ENCODE assay signal across 18 mouse cellular contexts in genomic region chr13:39904264-39904663, GRCm38 (mm10).
DNase-seq lines count a peak whose midpoint lies in the region; ATAC-seq lines count a peak whose summit lies in the region.
"Had no signal": no experiment of that assay in that cellular context is flagged by ENCODE, and none has a peak within 500 bp of the region (broad histone marks: within the 10 kb centered on the region; RNA-seq: fewer than 3 reads in every experiment).

No protein-coding gene starts in this region.

- no peak overlapping the region for H3K9ac ChIP-seq in embryonic facial prominence, embryonic 14.5 days (ENCODE audit: low read depth, low read length)
- no peak overlapping the region for H3K9ac ChIP-seq in forebrain, embryonic 15.5 days (replicated peaks)
- no peak overlapping the region; the same call in 1 of the 2 replicates for H3K9ac ChIP-seq in kidney, embryonic 14.5 days (ENCODE audit: low read depth, low read length)
- H3K9ac ChIP-seq: limb, embryonic 15.5 days had no signal

- no peaks in the 10 kb centered on the region for H3K4me1 ChIP-seq in embryonic facial prominence, embryonic 14.5 days (ENCODE audit: control insufficient read depth, insufficient read depth, low read length)
- H3K4me1 ChIP-seq in embryonic facial prominence, embryonic 10.5 days = peaks cover 7% of the 10 kb centered on the region
- peaks cover 5% of the 10 kb centered on the region; the same call in 1 of the 2 replicates for H3K4me1 ChIP-seq in forebrain, embryonic 15.5 days
- no peaks in the 10 kb centered on the region for H3K4me1 ChIP-seq in kidney, embryonic 14.5 days (ENCODE audit: control insufficient read depth, insufficient read depth, low read length)
- H3K4me1 ChIP-seq: limb, embryonic 15.5 days had no signal

- DNase-seq in embryonic facial prominence, embryonic 14.5 days (ENCODE audit: low spot score) = peak; percentile 13
- no peak for DNase-seq in embryonic facial prominence, embryonic 10.5 days (ENCODE audit: low spot score)
- peak; percentile 15 to 22 for DNase-seq in left cerebral cortex, postnatal 36 days (ENCODE audit: low spot score in 2 of 2)
- no peak for DNase-seq in left cerebral cortex, postnatal 10 days (ENCODE audit: extremely low spot score in 1 of 2, low spot score in 2 of 2)
- DNase-seq in right cerebral cortex, postnatal 25 days = peak; percentile 21
- DNase-seq in urinary bladder, postnatal 14 days (ENCODE audit: low spot score) = no peak
- DNase-seq: adrenal gland, adult 8-10 months; cerebellum, postnatal 14 days; heart, postnatal 14 days; kidney, postnatal 14 days; lung, adult 18-20 months; thymus, postnatal 36 days had no signal

- H3K36me3 ChIP-seq in embryonic facial prominence, embryonic 14.5 days (ENCODE audit: control insufficient read depth, insufficient read depth, low read length) = no peaks in the 10 kb centered on the region
- no peaks in the 10 kb centered on the region for H3K36me3 ChIP-seq in embryonic facial prominence, embryonic 10.5 days (replicated peaks)
- H3K36me3 ChIP-seq in forebrain, embryonic 15.5 days = no peaks in the 10 kb centered on the region
- no peaks in the 10 kb centered on the region for H3K36me3 ChIP-seq in kidney, embryonic 14.5 days (ENCODE audit: control insufficient read depth, insufficient read depth, low read length)
- H3K36me3 ChIP-seq: limb, embryonic 15.5 days had no signal

- 63% methylated on average over 8 of the region's 8 CpGs for WGBS in embryonic facial prominence, embryonic 14.5 days
- 71% methylated on average over 8 of the region's 8 CpGs for WGBS in embryonic facial prominence, embryonic 10.5 days
- WGBS in forebrain, embryonic 15.5 days = 7% methylated on average over 8 of the region's 8 CpGs
- WGBS in kidney, embryonic 14.5 days = 82% methylated on average over 8 of the region's 8 CpGs

- H3K4me3 ChIP-seq in embryonic facial prominence, embryonic 14.5 days (ENCODE audit: low read depth, low read length) = no peak overlapping the region
- no peak overlapping the region for H3K4me3 ChIP-seq in embryonic facial prominence, embryonic 10.5 days
- no peak overlapping the region for H3K4me3 ChIP-seq in forebrain, embryonic 15.5 days
- no peak overlapping the region for H3K4me3 ChIP-seq in kidney, embryonic 14.5 days (ENCODE audit: low read length)
- H3K4me3 ChIP-seq: limb, embryonic 15.5 days; myocyte had no signal

- no peak overlapping the region for H3K4me2 ChIP-seq in embryonic facial prominence, embryonic 14.5 days (ENCODE audit: low read depth, low read length)
- H3K4me2 ChIP-seq in forebrain, embryonic 15.5 days (replicated peaks) = no peak overlapping the region
- H3K4me2 ChIP-seq in kidney, embryonic 14.5 days (replicated peaks; ENCODE audit: low read depth, low read length) = no peak overlapping the region
- H3K4me2 ChIP-seq: limb, embryonic 15.5 days had no signal

- H3K27me3 ChIP-seq in embryonic facial prominence, embryonic 14.5 days (replicated peaks; ENCODE audit: control insufficient read depth, insufficient read depth, low read length) = no peaks in the 10 kb centered on the region
- H3K27me3 ChIP-seq in embryonic facial prominence, embryonic 10.5 days (replicated peaks; ENCODE audit: low read depth, poor library complexity, severe bottlenecking) = no peaks in the 10 kb centered on the region
- H3K27me3 ChIP-seq in forebrain, embryonic 15.5 days = no peaks in the 10 kb centered on the region
- H3K27me3 ChIP-seq in kidney, embryonic 14.5 days (ENCODE audit: control insufficient read depth, insufficient read depth, low read length) = no peaks in the 10 kb centered on the region
- H3K27me3 ChIP-seq: limb, embryonic 15.5 days had no signal

- intact Hi-C loops in left cerebral cortex, postnatal 36 days (cut with DNase I) = no loop called here
- intact Hi-C loops in left cerebral cortex, postnatal 10 days (cut with DNase I) = no loop called here

- no peak overlapping the region for H3K27ac ChIP-seq in embryonic facial prominence, embryonic 14.5 days (replicated peaks; ENCODE audit: low read depth, low read length)
- H3K27ac ChIP-seq in embryonic facial prominence, embryonic 10.5 days (replicated peaks) = no peak overlapping the region
- H3K27ac ChIP-seq in forebrain, embryonic 15.5 days (replicated peaks) = no peak overlapping the region
- no peak overlapping the region for H3K27ac ChIP-seq in kidney, embryonic 14.5 days (ENCODE audit: low read depth, low read length)
- H3K27ac ChIP-seq: limb, embryonic 15.5 days; macrophage had no signal

- H3K9me3 ChIP-seq in embryonic facial prominence, embryonic 14.5 days (ENCODE audit: control insufficient read depth, low read length) = no peaks in the 10 kb centered on the region
- no peaks in the 10 kb centered on the region for H3K9me3 ChIP-seq in embryonic facial prominence, embryonic 10.5 days
- no peaks in the 10 kb centered on the region for H3K9me3 ChIP-seq in forebrain, embryonic 15.5 days
- no peaks in the 10 kb centered on the region for H3K9me3 ChIP-seq in kidney, embryonic 14.5 days (ENCODE audit: control insufficient read depth, low read length)
- H3K9me3 ChIP-seq: limb, embryonic 15.5 days had no signal

- ATAC-seq in embryonic facial prominence, embryonic 14.5 days (ENCODE audit: low read depth) = no peak
- ATAC-seq in forebrain, embryonic 15.5 days (replicated peaks) = 0 out of 2 replicates have a peak, but pooled peaks have one; percentile 19
- ATAC-seq in kidney, embryonic 14.5 days (ENCODE audit: low FRiP score, low TSS enrichment) = no peak
- ATAC-seq: intestine, embryonic 16.5 days had no signal

Comparison
In these comparisons a context has a peak if more than half of its experiments do, and no peak if none do; other contexts are left out.
1. DNase-seq: peak in embryonic facial prominence, embryonic 14.5 days (single experiment), left cerebral cortex, postnatal 36 days (2 of 2) and right cerebral cortex, postnatal 25 days (single experiment); none in embryonic facial prominence, embryonic 10.5 days (single experiment), left cerebral cortex, postnatal 10 days (0 of 2) and urinary bladder, postnatal 14 days (single experiment).